Mouse (Mus musculus) cortical plate, adult 2 months (tissue): ENCODE measurements around the gene AC140267.1. TPM values are rescaled to one million over a fixed set of nuclear protein-coding genes. Genes with fewer than 3 reads are reported as not detected.

Experiments used
- H3K27ac ChIP-seq: fragments of 200-500 bp; 2 replicates; pipeline ENCODE4 v1.5.1; 2012; ENCODE audit warnings: low read length, control low read depth, inconsistent platforms; ENCODE audit not compliant: insufficient read depth
- H3K4me1 ChIP-seq: fragments of 200-500 bp; 2 replicates; pipeline ENCODE4 v1.6.1; 2011; ENCODE audit warnings: low read length; ENCODE audit not compliant: control insufficient read depth, insufficient read depth
- H3K4me3 ChIP-seq: fragments of 200-500 bp; 2 replicates; pipeline ENCODE4 v1.5.1; 2011; ENCODE audit warnings: mild to moderate bottlenecking, low read length, control low read depth; ENCODE audit not compliant: insufficient read depth
- CTCF ChIP-seq: fragments of 200-500 bp; IDR thresholded peaks from 2 replicates; pipeline ENCODE4 v1.5.1; 2011; ENCODE audit warnings: mild to moderate bottlenecking, control low read depth, low read length; ENCODE audit not compliant: insufficient read depth; ENCODE audit errors: extremely low read depth
- POLR2A ChIP-seq: fragments of 200-500 bp; IDR thresholded peaks from 2 replicates; pipeline ENCODE4 v1.6.1; 2011; ENCODE audit warnings: mild to moderate bottlenecking, low read length, control low read depth; ENCODE audit not compliant: insufficient read depth; ENCODE audit errors: extremely low read depth
- polyA plus RNA-seq: library from polyadenylated mRNA; depleted of rRNA; stranded (reverse); fragments of >200 nt; gene quantifications from 2 replicates; pipeline ENCODE4 v1.2.3, GENCODE M21; 2012

The AC140267.1 gene
- polyA plus RNA-seq, 1 experiment: not detected

- Histone ChIP-seq H3K4me3 (peak overlapping the region; percentile 80), H3K4me1 (no peaks in the 10 kb centered on the region; the same call in 1 of the 2 replicates), H3K27ac (peak overlapping the region; percentile 54)
- TF ChIP-seq POLR2A: no peak
- TF ChIP-seq CTCF: no peak
Measured at GRCm38 (mm10) chr15:80254207-80254606, 18.6 kb downstream of the AC140267.1 start.

DNA sequence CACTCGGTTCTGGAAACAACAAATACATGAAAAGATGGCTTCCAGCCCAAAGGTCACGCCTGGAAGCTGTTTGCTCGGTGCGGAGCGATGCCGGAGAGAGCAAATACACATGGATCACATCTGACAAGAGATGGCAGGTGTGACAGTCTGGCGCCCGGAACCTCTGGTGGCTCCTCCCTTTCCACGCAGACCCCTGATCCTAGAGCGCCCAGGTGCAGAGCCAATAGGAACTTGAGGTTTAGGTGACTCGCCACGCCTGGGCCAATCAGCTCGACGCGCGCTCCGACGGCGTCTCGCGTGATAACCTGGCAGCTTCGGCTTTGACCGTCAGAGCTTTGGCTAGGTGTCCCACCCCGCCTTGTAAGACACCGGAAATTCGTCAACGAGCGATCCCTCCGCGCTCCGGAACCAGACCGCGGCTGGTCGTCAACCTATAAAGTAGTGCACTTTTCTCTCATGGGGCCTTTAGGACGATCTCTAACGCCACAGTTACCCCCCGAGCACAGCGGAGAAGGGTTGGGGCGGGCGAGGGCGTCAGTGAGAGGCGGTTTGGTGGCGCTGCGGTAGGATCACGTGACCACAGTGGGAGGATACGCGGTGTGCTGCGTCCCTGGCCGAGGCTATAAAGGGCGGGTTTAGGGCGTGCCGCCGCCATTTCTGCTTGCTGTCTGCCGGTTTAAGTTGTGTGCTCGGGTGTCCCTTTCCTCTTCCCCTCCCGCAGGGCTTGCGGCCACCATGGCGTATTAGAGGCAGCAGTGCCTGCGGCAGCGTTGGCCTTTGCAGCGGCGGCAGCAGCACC, 19.4 kb downstream of the AC140267.1 start, which contains the start of gene Atf4:
Gene Atf4 (plus strand): TSS at position 338 of the 799 bp plus-strand sequence.
- peak within 1 kb of the TSS; percentile 80 for H3K4me3 ChIP-seq
- no peaks in the 10 kb centered on the region; the same call in 1 of the 2 replicates for H3K4me1 ChIP-seq
- peak within 1 kb of the TSS; percentile 99 for H3K27ac ChIP-seq
- TF ChIP-seq CTCF (no peak), POLR2A (peak; percentile 100)

DNA sequence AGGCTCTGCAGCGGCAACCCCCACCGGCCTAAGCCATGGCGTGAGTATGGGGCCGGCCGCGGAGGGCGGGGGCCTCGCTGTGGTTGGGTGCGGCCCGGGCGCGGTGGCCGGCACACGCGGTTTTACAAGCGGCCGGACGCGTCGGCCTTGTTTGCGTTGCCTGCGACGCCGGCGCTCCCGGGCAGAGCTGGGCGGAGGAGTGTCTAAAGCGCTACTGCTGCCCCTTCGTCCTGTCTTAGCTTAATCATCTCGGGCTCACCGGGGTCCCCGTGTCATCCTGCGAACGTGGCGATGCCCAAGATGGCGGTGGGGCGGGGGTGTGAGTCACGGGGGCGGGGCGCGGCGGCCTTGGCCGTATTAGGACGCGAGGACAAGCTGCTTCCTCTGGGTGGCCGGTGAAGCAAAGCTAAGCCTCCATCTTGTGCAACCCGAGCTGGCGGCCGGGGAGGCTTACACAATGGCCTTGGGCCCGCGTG, 20.0 kb downstream of the AC140267.1 start:
- Histone ChIP-seq H3K4me1 (no peaks in the 10 kb centered on the region; the same call in 1 of the 2 replicates), H3K27ac (peak overlapping the region; percentile 99), H3K4me3 (peak overlapping the region; percentile 80)
- no peak for TF ChIP-seq POLR2A
- TF ChIP-seq CTCF: no peak

- H3K4me3 ChIP-seq: peak overlapping the region; percentile 80
- no peaks in the 10 kb centered on the region; the same call in 1 of the 2 replicates for H3K4me1 ChIP-seq
- peak overlapping the region; percentile 77 for H3K27ac ChIP-seq
- TF ChIP-seq POLR2A: no peak
- TF ChIP-seq CTCF: no peak
Measured at GRCm38 (mm10) chr15:80256242-80256641, 20.6 kb downstream of the AC140267.1 start.

GRCm38 (mm10) chr15:80256656-80257601, 21.3 kb downstream of the AC140267.1 start:
- TF ChIP-seq POLR2A (peak; percentile 23; the same call in 1 of the 2 replicates), CTCF (no peak)
- Histone ChIP-seq H3K4me1 (no peaks in the 10 kb centered on the region; the same call in 1 of the 2 replicates), H3K27ac (no peak overlapping the region), H3K4me3 (peak overlapping the region; percentile 80)

- TF ChIP-seq POLR2A (0 out of 2 replicates have a peak, but pooled peaks have one; percentile 24), CTCF (no peak)
- no peak overlapping the region; the same call in 1 of the 2 replicates for H3K4me3 ChIP-seq
Measured at GRCm38 (mm10) chr15:80257602-80258239, 22.1 kb downstream of the AC140267.1 start.

GRCm38 (mm10) chr15:80258240-80259170, 22.9 kb downstream of the AC140267.1 start:
- H3K27ac ChIP-seq: no peak overlapping the region
- H3K4me3 ChIP-seq: no peak overlapping the region
- H3K4me1 ChIP-seq: no peaks in the 10 kb centered on the region; the same call in 1 of the 2 replicates
- TF ChIP-seq POLR2A (peak; percentile 19; the same call in 1 of the 2 replicates), CTCF (no peak)

More at GRCm38 (mm10) chr15:80257602-80258239, 22.1 kb downstream of the AC140267.1 start:
- Histone ChIP-seq H3K4me1 (no peaks in the 10 kb centered on the region; the same call in 1 of the 2 replicates), H3K27ac (no peak overlapping the region)
